Mouse (Mus musculus) kidney, adult 11 months (tissue): ENCODE measurements at regions not wholly inside any gene's neighbourhood (a gene's known extent, or its start where the extent isn't known, plus 50 kb on each side); places are given as distances from the start of the nearest gene placed in this dataset.

ENCODE experiments used
- DNase-seq: peaks from one replicate; pipeline ENCODE4 v3.0.0; 2022

DNA sequence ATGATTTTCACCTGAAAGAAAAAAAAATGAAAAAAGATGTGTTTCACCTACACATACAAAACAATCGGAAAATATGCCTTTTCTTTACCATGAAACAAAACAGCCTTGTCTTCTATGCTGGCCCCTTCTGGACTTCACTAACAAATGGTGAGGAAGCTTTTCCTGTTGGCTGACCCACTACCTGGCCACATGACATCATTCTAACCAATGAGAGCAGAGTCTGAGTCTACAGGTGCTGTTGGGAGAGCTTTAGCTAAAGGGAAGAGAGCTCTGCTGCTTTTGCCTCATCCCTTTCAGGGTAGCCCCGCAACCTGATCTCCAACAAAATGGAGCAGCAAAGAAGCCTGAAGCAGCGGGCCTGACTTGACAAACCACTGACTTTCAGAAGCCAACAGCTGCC, 120.5 kb upstream of the Smarca2 start:
- no peak for DNase-seq

DNA sequence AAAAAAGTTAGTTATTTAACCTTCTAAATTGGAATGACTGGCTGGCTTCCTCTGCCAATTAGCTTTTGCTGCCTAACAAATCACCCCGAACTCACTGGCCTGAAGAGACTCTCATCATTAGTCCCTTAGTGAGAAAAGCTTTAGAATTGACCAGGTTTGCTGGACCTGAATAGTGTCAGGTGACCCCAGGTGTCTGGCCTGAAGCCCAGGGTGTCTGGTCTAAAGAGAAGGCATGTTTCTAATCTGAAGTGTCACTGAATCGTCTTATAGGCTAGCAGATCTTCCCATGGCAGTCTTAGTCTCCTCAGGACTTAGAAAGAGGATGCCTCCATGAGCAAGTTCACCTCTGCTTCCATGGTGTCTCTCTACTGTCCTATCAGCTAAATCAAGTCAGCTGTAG, 112.0 kb upstream of the Smarca2 start:
- DNase-seq, result no peak

DNA sequence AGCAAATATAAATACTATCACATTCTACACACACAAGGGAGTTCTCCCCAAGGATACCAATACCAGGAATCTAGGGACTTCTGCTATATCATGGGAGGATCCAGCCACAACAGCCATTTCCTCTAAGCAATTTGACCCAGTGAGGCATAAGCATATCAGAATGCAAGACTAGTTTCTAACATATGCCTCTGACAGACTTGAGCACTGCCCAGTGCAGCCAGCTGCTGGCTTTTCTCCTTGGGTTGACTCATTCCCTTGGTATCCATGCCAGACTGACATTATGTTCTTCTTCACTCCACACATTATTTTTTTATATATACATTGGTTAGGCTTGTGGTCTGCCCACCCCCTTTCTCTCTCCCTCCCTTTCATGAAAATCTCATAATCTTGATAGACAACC, 103.8 kb upstream of the Smarca2 start:
- no peak for DNase-seq

- no peak for DNase-seq
Observed at GRCm38 (mm10) chr19:26504027-26504426, 100.8 kb upstream of the Smarca2 start.

DNA sequence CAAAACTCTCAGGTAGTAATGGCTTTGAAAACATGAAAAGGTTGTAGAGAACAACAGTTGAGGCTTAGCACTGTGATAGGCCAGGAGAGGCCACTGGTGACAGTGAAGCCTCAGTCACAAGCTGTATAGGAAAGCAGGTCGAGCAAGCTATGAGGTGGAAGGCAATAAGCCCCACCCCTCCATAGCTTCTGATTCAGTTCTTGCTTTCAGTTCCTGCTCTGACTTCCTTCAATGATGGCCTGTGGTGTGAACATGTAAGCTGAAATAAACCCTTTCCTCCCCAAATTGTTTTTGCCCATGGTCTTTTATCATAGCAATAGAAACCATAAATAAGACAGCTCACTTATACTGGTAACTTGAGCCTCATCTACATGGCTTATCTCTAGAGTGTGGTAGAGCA, 98.0 kb upstream of the Smarca2 start:
- DNase-seq, result no peak

- no peak for DNase-seq
Observed at GRCm38 (mm10) chr19:26507986-26508385, 96.9 kb upstream of the Smarca2 start.

DNA sequence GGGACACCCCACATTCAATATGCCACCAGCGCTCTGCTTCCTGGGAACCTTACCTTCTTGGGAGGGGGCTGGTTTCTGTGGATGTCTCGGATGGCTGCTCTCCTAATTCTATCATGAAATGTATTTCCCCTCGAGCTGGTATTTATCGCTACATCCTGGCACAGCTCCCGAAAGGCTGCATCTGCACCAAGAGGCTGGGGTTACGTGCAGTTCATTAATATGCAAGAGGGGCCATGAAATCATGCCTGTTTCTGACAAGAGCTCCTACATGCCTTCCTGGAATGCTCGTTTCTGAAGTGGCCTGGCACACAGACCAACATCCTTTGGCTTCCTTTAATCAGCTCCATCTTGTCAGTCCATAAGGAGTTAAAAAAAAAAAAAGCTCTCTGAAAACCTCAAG, 96.2 kb upstream of the Smarca2 start:
- DNase-seq, result peak; percentile 2

- no peak for DNase-seq
Observed at GRCm38 (mm10) chr19:26509240-26509639, 95.6 kb upstream of the Smarca2 start.

GRCm38 (mm10) chr19:26510185-26510584, 94.7 kb upstream of the Smarca2 start:
- DNase-seq, result no peak

GRCm38 (mm10) chr19:26510887-26511286, 94.0 kb upstream of the Smarca2 start:
- DNase-seq, result no peak

- DNase-seq, result no peak
Observed at GRCm38 (mm10) chr19:26511756-26512155, 93.1 kb upstream of the Smarca2 start.

DNA sequence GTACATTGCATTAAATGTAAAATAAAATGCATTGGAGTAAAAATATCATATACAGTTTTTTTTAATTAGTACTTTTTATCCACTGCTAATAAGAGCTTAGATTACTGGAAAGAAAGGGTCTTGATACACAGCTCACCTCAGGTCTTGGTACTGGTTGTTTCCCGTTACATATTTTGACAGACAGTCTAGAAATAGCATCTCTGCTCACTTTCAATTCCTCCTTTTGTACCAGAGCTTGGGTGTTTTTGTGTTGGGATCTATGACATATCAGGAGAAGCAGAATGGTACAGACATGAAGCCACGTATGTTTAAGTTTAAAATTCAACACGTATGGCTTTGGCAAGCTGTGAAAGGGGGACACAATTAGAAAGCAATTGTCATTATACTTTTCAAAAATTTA, 80.3 kb upstream of the Smarca2 start:
- DNase-seq, result no peak

DNA sequence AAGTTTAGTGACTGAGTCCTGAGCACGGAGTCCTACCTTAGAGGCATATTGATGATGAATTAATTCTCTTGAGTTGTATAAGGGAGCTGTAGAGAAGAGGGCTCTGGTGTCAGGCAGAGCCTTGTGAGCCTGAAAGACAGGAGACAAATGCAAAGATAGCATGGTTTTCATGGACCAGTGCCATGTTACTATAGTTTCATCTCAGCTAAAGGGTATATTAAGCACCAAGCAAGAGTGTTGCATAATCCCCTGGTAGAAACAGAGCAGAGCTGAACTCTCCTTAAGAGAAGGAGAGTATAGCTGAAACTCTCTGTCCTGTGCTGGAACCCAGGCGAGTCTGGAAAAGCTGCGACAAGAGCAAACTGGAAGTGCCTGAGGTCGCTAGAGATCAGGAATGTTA, 73.5 kb upstream of the Smarca2 start:
- DNase-seq, result no peak

DNA sequence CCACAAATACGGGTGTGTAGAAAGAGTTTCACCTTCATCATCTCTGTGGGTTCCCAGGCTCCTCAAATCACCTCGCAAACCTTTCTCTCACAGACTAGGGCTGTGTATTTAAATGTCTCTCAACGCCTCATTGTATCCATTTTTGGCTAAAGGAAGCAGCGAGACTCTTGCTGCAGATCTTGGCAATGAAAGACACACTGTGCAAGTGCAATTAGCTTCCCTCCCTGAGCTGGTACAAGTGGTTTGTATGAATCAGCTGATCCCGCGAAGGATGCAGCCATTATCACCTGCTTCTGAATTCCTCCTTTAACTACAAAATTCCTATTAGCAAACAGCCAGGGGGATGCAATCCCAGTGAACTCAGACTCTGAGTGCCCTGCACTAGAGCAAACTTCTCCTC, 72.3 kb upstream of the Smarca2 start:
- DNase-seq, result no peak

- DNase-seq, result no peak
Observed at GRCm38 (mm10) chr19:26545671-26546070, 59.2 kb upstream of the Smarca2 start.

- no peak for DNase-seq
Observed at GRCm38 (mm10) chr19:26547522-26547921, 57.3 kb upstream of the Smarca2 start.

GRCm38 (mm10) chr19:26548562-26549270, 56.1 kb upstream of the Smarca2 start:
- no peak for DNase-seq

- DNase-seq, result no peak
Observed at GRCm38 (mm10) chr19:26550299-26550698, 54.6 kb upstream of the Smarca2 start.
